Mouse (Mus musculus) megakaryocyte, embryonic 14.5 days (primary cell): Measurements from ENCODE around the gene Nedd4.

Source experiments
- FLI1 ChIP-seq: IDR thresholded peaks from 2 replicates; pipeline ENCODE4 v1.6.1; 2012; ENCODE audit warnings: low read length, inconsistent platforms, mixed read lengths
- GATA1 ChIP-seq: IDR thresholded peaks from 3 replicates; pipeline ENCODE4 v1.6.1; 2012; ENCODE audit warnings: mixed read lengths, low read length, inconsistent platforms, borderline replicate concordance

- no peak for TF ChIP-seq GATA1
- TF ChIP-seq FLI1 = no peak
Measured at GRCm38 (mm10) chr9:72678771-72679170, 16.6 kb downstream of the Nedd4 start.
